Mouse (Mus musculus) 416B (cell line): ENCODE data around the gene Rph3a.
"Not testable (repeated sequence)": the region's sequence is repeated elsewhere in the genome, so short reads cannot be mapped to it uniquely, and the experiment has no call there.

Source experiments
- DNase-seq: peaks from one replicate; pipeline ENCODE4 v3.0.0; 2011; ENCODE audit warnings: low read depth

Gene Rph3a

DNA sequence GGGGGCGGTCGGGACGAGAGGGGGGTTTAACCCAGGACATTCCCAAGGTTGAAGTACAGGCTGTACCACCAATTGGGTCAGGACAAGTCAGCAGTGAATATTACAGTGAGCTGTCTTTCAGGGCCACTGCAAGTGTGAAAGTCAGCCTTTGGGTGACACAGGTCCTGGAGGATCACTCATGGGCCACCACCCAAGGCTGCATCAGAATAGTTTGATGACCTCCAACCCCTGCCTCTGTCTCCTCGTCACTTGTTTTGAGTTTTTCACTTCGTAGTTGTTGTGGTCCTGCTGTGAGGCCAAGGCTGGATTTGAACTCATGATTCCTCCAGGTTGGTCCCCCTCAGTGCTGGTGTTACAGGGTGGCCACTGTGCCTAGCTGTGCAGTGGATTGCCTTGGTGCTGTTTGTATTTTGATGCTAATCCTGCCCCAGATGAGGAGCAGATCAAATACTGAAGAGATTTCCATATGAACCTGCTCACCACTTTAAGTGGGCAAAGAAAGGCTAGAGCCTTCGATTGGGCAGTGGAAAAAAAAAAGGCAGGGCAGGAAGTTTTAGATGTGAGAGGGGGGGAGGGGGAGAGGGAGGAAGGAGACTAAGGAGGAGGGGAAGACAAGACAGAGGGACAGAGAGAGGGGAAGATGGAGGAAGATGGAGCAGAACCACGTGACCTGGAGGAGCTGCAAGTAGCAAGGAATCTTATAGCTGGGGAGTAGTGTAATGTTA lies 101.5 kb downstream of the Rph3a start:
- no peak for DNase-seq

GRCm38 (mm10) chr5:120906791-120907733 lies 102.8 kb downstream of the Rph3a start, which contains the start of gene Oas1a:
Gene Oas1a, minus strand, starts transcription at chr5:120907521.
- peak; percentile 40 for DNase-seq

GRCm38 (mm10) chr5:120902056-120902455 lies 107.8 kb downstream of the Rph3a start:
- no peak for DNase-seq

- no peak for DNase-seq
Observed at GRCm38 (mm10) chr5:120900666-120901065, 109.2 kb downstream of the Rph3a start.

DNA sequence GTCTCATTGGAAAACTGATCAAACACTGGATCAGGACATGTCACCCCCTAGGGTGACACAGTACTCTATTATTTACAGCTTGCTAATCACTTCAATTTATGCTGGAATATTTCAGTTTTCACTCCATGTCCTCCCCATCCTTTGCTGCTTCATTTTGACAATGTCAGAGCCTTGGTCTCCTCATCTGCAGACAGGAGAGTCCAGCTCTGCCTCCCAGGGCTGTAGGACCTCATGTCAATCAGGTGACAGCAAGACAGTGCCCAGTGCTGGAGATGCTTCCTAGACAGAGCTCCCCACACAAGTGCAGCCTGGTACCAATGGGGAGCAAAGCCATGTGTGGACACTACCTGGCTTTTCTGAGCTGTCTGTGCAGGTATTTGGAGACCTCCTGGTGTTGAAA lies 111.2 kb downstream of the Rph3a start:
- DNase-seq: no peak

GRCm38 (mm10) chr5:120898307-120898706 lies 111.6 kb downstream of the Rph3a start:
- no peak for DNase-seq

GRCm38 (mm10) chr5:120895231-120895900 lies 114.5 kb downstream of the Rph3a start:
- DNase-seq: no peak

DNA sequence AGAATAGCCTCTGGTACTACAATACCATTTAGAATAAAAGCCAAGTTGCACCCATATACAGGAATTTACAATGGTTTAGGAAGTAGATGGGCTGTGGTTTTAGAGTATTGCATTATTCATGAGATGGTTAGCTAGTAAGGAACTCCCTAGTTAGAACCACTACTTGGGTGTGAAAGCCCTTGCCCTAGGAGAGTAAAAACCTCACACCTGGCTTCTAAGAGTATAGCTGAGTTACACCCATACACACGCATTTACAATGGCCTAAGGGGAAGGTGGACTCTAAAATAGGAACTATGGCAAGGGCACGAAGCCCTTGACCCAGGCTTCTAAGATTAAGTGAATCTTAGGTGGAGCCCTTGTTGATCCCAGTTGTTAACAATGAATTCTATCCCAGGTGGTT lies 115.2 kb downstream of the Rph3a start:
- not testable (repeated sequence) for DNase-seq

DNA sequence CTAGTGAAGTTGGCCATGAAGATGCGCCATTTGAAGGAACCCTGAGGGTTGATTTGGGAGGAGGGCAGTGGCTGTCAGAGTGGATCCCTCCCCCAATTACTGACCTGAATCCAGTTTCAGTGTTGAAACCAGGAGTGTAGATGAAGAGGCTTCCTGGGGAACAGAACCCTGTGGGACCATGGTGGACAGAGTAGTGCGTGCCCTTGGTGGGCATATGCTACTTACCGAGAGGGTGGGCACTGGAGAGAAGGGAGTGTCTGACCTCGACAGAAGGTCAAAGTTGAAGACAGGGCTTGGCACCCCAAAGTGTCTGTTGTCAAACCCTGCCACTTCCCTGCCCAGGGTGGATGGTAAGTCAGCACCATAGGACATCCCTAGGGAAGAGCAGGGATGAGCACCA lies 116.0 kb downstream of the Rph3a start:
- not testable (repeated sequence) for DNase-seq

GRCm38 (mm10) chr5:120892243-120892660 lies 117.6 kb downstream of the Rph3a start:
- no peak for DNase-seq

- not testable (repeated sequence) for DNase-seq
Observed at GRCm38 (mm10) chr5:120891566-120892242, 118.2 kb downstream of the Rph3a start.

DNA sequence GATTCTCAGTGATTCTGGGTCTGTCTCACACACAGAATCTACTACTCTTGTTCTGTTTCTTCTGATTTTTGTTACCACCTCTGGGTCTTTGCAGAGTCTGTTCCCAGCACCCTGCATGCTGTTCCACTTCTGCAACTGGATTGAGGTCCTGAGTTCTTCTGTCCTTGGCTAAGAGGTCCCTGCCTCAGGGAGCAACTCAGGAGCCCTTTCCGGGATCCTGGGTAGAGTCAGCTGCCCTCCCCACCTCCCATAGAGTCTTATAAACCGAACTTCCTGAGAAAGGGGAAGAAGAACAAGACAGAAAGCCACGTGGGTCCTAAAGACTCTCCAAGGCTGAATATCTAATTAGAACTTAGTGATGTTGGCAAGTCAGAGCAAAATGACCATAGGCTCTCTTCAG lies 118.9 kb downstream of the Rph3a start:
- DNase-seq: no peak
